Mouse (Mus musculus): Measurements from ENCODE around the gene Etl4. TPM values are rescaled to one million over a fixed set of nuclear protein-coding genes. Genes with fewer than 3 reads are reported as not detected.

Etl4 gene
- total and polyA plus RNA-seq, 3 experiments, result not detected

DNA sequence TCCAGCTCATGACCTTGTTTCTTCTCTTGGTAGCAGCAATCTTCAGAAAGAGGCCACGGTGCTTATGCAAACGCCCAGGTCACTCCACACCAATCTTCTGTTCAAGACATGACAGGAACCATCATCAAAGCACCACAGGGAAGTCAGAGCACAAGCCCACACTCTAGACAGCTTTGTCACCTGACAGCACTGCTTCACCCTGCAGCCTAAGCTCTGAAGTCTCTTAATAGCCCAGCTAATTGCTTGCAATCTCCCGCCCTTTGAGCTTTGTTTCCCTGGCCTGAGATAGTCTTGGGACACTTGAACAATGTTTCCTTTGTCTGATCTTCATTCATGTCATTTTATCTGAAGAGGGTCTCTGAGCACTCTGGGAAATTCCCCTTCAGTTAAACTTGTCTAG is 779.8 kb downstream of the Etl4 start:
- no peaks in the 10 kb centered on the region for H3K4me1 ChIP-seq (ENCODE audit: control insufficient read depth in 1 of 2, insufficient read depth in 2 of 2, low read length in 2 of 2)
- H3K27me3 ChIP-seq (ENCODE audit: control insufficient read depth in 1 of 2, insufficient read depth in 2 of 2, low read length in 2 of 2), result no peaks in the 10 kb centered on the region
- no peak overlapping the region for H3K27ac ChIP-seq (ENCODE audit: control insufficient read depth, low read depth, low read length)
- no peaks in the 10 kb centered on the region for H3K36me3 ChIP-seq (ENCODE audit: control insufficient read depth in 1 of 2, insufficient read depth in 2 of 2, low read length in 2 of 2)
- DNase-seq (ENCODE audit: low read depth, low spot score), result no peak
- H3K9me3 ChIP-seq (replicated peaks; ENCODE audit: insufficient read depth, low read length), result no peaks in the 10 kb centered on the region
- no peaks in the 10 kb centered on the region for H3K79me2 ChIP-seq (ENCODE audit: control insufficient read depth, insufficient read depth, low read length, poor library complexity)
- no peak for TF ChIP-seq POLR2AphosphoS2 (IDR thresholded peaks at IDR 0.05; ENCODE audit: low read length)
- TF ChIP-seq ZNF384 (IDR thresholded peaks at IDR 0.05; ENCODE audit: low read depth, low read length), result no peak
- no peak overlapping the region for H3K4me3 ChIP-seq (ENCODE audit: control insufficient read depth in 1 of 2, insufficient read depth in 1 of 2, low read depth in 2 of 2, low read length in 2 of 2)
- no peak overlapping the region for H3K9ac ChIP-seq (ENCODE audit: control insufficient read depth, low read depth, low read length, poor library complexity, severe bottlenecking)

DNA sequence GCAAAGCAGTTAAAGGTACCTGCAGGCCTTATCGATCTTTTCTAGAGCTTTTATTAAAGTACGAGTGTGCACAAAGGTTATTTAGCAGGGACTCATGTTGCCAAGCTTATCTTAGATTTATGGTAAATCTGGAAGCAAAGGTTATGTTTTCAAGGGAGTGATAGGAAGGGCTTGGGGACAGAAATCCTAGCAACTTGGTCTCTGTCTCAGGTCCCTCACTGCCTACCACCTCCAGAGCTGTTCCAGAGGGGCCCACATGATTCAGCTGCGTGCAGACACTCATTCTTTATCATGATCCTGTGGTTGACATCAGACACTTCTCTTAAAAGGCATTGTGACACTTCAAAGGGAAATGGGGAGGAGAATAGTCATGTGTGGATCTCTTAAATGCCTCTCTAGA is 783.3 kb downstream of the Etl4 start:
- Histone ChIP-seq H3K4me1 (ENCODE audit: control insufficient read depth in 1 of 2, insufficient read depth in 2 of 2, low read length in 2 of 2) (no peaks in the 10 kb centered on the region), H3K9me3 (replicated peaks; ENCODE audit: insufficient read depth, low read length) (no peaks in the 10 kb centered on the region), H3K36me3 (ENCODE audit: control insufficient read depth in 1 of 2, insufficient read depth in 2 of 2, low read length in 2 of 2) (no peaks in the 10 kb centered on the region), H3K79me2 (ENCODE audit: control insufficient read depth, insufficient read depth, low read length, poor library complexity) (no peaks in the 10 kb centered on the region), H3K9ac (ENCODE audit: control insufficient read depth, low read depth, low read length, poor library complexity, severe bottlenecking) (no peak overlapping the region), H3K27me3 (ENCODE audit: control insufficient read depth in 1 of 2, insufficient read depth in 2 of 2, low read length in 2 of 2) (no peaks in the 10 kb centered on the region), H3K27ac (ENCODE audit: control insufficient read depth, low read depth, low read length) (no peak overlapping the region), H3K4me3 (ENCODE audit: control insufficient read depth in 1 of 2, insufficient read depth in 1 of 2, low read depth in 2 of 2, low read length in 2 of 2) (no peak overlapping the region)
- no peak for DNase-seq (ENCODE audit: low read depth, low spot score)
- no peak for TF ChIP-seq EP300 (IDR thresholded peaks at IDR 0.05; ENCODE audit: low read depth in 1 of 2, low read length in 2 of 2)
- TF ChIP-seq HCFC1 (IDR thresholded peaks at IDR 0.05; ENCODE audit: low read depth, low read length), result no peak
- TF ChIP-seq CTCF (IDR thresholded peaks at IDR 0.05 in 2 of 3, conservative IDR thresholded peaks at IDR 0.05 in 1 of 3; ENCODE audit: control insufficient read depth in 1 of 3, insufficient read depth in 1 of 3, low read depth in 2 of 3, low read length in 3 of 3, poor library complexity in 1 of 3, severe bottlenecking in 1 of 3), result no peak
- no peak for TF ChIP-seq CHD1 (IDR thresholded peaks at IDR 0.05; ENCODE audit: low read depth, low read length)
- no peak for TF ChIP-seq SIN3A (IDR thresholded peaks at IDR 0.05; ENCODE audit: low read length)
- no peak for TF ChIP-seq RAD21 (IDR thresholded peaks at IDR 0.05; ENCODE audit: low read depth, low read length)
- no peak for TF ChIP-seq MAZ (IDR thresholded peaks at IDR 0.05; ENCODE audit: low read depth, low read length)
- TF ChIP-seq TBP (IDR thresholded peaks at IDR 0.05; ENCODE audit: low read depth, low read length), result no peak
- no peak for TF ChIP-seq GATA1 (IDR thresholded peaks at IDR 0.05; ENCODE audit: low read depth, low read length)
- no peak for TF ChIP-seq MEF2A (IDR thresholded peaks at IDR 0.05; ENCODE audit: extremely low read depth, insufficient replicate concordance, low read depth, low read length, poor library complexity, severe bottlenecking)
- TF ChIP-seq UBTF (IDR thresholded peaks at IDR 0.05; ENCODE audit: borderline replicate concordance, insufficient read depth, low read depth, low read length), result no peak
- TF ChIP-seq CHD2 (IDR thresholded peaks at IDR 0.05; ENCODE audit: low read length), result no peak
- TF ChIP-seq NELFE (IDR thresholded peaks at IDR 0.05; ENCODE audit: low read depth, low read length), result no peak
- TF ChIP-seq SMC3 (IDR thresholded peaks at IDR 0.05; ENCODE audit: low read depth, low read length), result no peak
- TF ChIP-seq ZNF384 (IDR thresholded peaks at IDR 0.05; ENCODE audit: low read depth, low read length), result no peak
- no peak for TF ChIP-seq TCF12 (IDR thresholded peaks at IDR 0.05; ENCODE audit: low read depth, low read length)
